Mouse (Mus musculus) ES-E14 (cell line): ENCODE measurements around the gene Spata31d1b.

Source experiments
- CHD2 ChIP-seq: IDR thresholded peaks from 2 replicates; pipeline ENCODE4 v1.6.1; 2014; ENCODE audit warnings: mild to moderate bottlenecking, low read depth, low read length, inconsistent platforms
- HCFC1 ChIP-seq: IDR thresholded peaks from 2 replicates; pipeline ENCODE4 v1.6.1; 2012; ENCODE audit warnings: low read length, inconsistent platforms, borderline replicate concordance; ENCODE audit not compliant: insufficient read depth
- MAFK ChIP-seq: IDR thresholded peaks from 2 replicates; pipeline ENCODE4 v1.6.1; 2014; ENCODE audit warnings: mild to moderate bottlenecking, low read depth, low read length, inconsistent platforms; ENCODE audit not compliant: insufficient read depth

DNA sequence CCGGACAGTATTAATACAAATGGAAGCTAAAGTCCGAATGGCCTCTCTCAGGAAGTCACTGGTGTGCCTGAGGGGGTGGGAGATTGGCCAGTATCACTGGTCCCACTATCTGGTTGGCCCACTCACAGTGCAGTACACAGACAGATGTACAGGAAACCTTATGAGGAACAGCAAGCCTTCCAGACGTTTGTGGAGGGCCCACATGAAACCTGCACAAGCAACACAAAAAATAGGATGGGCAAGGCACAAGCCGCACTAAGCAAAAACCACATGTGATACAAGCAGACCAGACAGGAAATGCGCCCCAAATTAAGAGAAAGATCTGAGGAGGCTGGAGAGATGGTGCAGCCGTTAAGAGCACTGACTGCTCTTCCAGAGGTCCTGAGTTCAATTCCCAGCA is 39.8 kb upstream of the Spata31d1b start:
- TF ChIP-seq CHD2 (no peak), MAFK (no peak), HCFC1 (no peak)
